Comparison of ENCODE assay signal across 1 mouse cellular context in the genomic region with DNA sequence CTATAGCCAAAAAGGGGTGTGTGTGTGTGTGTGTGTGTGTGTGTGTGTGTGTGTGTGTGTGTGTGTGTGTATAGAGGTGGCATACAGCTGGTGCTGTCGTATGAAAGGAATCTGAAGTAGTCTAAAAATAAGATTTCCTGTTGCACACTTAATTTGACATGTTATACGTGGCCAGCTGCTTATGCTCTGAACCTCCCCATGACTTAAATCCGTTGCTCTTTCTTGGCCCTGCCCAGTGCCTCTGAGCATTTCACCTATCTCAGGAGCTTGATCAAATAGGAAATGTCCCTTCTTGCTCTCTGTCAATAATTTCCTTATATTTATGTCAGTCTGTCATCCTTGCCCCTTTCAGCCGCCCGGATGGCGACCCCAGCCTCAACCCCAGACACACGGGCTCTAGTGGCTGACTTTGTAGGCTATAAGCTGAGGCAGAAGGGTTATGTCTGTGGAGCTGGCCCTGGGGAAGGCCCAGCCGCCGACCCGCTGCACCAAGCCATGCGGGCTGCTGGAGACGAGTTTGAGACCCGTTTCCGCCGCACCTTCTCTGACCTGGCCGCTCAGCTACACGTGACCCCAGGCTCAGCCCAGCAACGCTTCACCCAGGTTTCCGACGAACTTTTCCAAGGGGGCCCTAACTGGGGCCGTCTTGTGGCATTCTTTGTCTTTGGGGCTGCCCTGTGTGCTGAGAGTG.
TF ChIP-seq lines count a peak whose summit lies in the region.

No protein-coding gene starts in this region.

TF ChIP-seq in CH12.LX, 34 proteins besides CTCF, POLR2A, EP300 and RAD21:
- TF ChIP-seq ZMIZ1 (IDR thresholded peaks at IDR 0.05; ENCODE audit: low read depth, low read length) (no peak), ETS1 (conservative IDR thresholded peaks at IDR 0.05; ENCODE audit: low read depth, low read length) (no peak), UBTF (IDR thresholded peaks at IDR 0.05; ENCODE audit: low read depth, low read length) (no peak), JUN (IDR thresholded peaks at IDR 0.05; ENCODE audit: insufficient read depth, low read depth, low read length) (no peak), ZKSCAN1 (IDR thresholded peaks at IDR 0.05; ENCODE audit: borderline replicate concordance, low read depth, low read length) (no peak), MEF2A (IDR thresholded peaks at IDR 0.05; ENCODE audit: borderline replicate concordance, low read depth, low read length) (no peak), IRF4 (IDR thresholded peaks at IDR 0.05; ENCODE audit: low read depth, low read length) (no peak), MAZ (IDR thresholded peaks at IDR 0.05; ENCODE audit: low read depth, low read length) (no peak), NRF1 (IDR thresholded peaks at IDR 0.05; ENCODE audit: low read depth, low read length) (no peak)
